Mouse (Mus musculus): Measurements from ENCODE around the gene Commd7.
"Not testable (repeated sequence)": the region's sequence is repeated elsewhere in the genome, so short reads cannot be mapped to it uniquely, and the experiment has no call there.

Gene Commd7

DNA sequence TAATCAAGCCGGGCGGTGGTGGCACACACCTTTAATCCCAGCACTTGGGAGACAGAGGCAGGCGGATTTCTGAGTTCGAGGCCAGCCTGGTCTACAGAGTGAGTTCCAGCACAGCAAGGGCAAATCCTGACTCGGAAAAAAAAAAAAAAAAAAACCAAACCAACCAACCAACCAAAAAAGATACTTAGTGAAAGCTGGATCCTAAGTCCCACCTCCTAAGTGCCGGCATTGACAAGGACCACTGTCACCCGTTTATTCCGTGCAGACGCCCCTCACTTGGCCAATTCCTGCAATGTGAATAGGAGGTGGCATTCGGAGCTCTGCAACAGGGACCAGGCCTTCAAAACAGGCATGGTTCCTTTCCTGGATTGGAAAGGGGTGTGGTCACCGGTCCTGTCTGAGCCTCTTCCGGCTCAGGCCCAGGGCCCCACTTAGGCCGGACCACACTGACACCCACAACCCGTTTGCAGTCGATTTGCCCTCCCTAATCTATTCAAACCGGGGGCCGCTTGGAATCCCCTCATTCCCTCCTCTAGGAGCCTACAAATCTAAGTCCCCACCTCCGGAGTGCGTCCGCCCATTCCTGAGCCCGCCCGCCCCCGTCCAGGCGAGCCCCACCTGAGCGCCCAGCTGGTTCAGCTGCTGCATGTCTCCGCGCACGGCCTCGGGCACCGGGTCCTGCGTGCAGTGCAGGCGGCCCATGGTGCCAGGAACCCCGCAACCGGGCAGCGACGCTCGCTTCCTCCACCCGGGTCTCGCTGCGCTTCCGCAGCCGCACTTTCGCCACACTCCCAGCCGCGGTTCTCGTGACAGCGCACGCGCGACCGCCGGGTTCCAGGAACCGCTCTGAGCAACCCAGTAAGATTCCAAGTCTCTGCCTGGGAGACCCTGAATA lies at the start of gene Commd7:
Gene Commd7, minus strand, starts transcription at position 806 of the 895 bp plus-strand sequence.
- DNase-seq (ENCODE audit: low read depth), result peak; percentile 90

GRCm38 (mm10) chr2:153679959-153680358 lies 47.4 kb upstream of the Commd7 start:
- DNase-seq (ENCODE audit: low read depth), result no peak

GRCm38 (mm10) chr2:153677550-153677949 lies 45.0 kb upstream of the Commd7 start:
- no peak for DNase-seq (ENCODE audit: low read depth)

DNA sequence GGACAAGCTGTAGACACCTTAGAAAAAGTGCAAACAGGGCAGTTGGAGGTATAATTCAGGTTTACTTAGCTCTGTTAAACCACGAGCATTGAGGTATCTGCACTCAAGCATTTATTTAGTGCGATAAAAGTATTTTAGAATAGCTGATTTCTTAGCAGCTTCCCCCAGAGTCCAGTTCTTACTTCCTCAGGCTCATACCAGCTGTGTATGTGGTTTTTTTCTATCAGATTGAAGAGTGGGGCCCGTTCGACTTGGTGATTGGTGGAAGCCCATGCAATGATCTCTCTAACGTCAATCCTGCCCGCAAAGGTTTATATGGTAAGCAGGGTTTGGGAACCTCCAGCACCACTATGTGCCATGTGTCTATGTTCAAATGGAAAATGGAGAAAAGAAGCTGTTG lies 44.4 kb upstream of the Commd7 start:
- no peak for DNase-seq (ENCODE audit: low read depth)

DNA sequence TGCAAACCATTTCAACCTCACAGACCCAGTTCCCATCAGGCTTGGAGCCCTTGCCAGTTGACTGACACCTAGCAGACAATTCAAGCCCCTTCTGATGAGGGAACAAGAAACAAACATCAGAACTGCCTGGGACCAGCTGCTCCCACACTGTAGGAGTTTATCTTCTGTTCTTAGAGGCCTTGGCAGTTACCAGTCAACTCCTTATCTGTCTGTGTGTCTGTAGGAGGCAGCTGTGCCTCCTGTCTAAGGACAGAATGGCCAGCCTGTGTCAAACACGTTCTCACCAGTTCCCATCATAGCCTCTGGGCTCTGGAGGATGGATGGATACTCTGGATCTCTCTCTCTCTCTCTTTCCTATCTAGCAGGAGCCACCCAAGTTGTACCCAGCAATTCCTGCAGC lies 42.8 kb upstream of the Commd7 start:
- not testable (repeated sequence) for DNase-seq (ENCODE audit: low read depth)

- no peak for DNase-seq (ENCODE audit: low read depth)
Observed at GRCm38 (mm10) chr2:153672619-153673018, 40.0 kb upstream of the Commd7 start.

GRCm38 (mm10) chr2:153670111-153670510 lies 37.5 kb upstream of the Commd7 start:
- no peak for DNase-seq (ENCODE audit: low read depth)

- peak; percentile 58 for DNase-seq (ENCODE audit: low read depth)
Observed at GRCm38 (mm10) chr2:153668754-153669376, 36.3 kb upstream of the Commd7 start.

- DNase-seq (ENCODE audit: low read depth), result no peak
Observed at GRCm38 (mm10) chr2:153665401-153665800, 32.8 kb upstream of the Commd7 start.

- DNase-seq (ENCODE audit: low read depth), result no peak
Observed at GRCm38 (mm10) chr2:153660616-153661015, 28.0 kb upstream of the Commd7 start.

GRCm38 (mm10) chr2:153657659-153658058 lies 25.1 kb upstream of the Commd7 start:
- not testable (repeated sequence) for DNase-seq (ENCODE audit: low read depth)

DNA sequence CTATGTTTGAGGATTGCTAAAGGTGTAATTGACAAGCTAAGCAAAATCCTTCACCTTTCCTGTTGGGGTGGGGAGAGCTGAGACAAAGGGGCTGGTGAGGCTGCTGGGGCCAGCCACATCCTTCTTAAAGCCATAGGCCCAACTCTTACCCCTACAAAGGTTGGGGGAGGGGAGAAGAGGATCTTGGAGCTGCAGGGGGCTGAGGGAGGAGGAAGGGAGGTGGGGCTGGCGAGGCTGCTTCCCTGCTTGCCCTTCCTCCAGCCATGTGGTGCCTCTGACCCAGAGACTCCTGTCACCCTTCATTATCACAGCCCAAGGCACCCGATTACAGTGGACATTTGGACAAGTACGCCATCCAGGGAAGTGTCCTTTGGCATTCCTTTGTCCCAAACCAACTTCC lies 19.1 kb upstream of the Commd7 start:
- no peak for DNase-seq (ENCODE audit: low read depth)

DNA sequence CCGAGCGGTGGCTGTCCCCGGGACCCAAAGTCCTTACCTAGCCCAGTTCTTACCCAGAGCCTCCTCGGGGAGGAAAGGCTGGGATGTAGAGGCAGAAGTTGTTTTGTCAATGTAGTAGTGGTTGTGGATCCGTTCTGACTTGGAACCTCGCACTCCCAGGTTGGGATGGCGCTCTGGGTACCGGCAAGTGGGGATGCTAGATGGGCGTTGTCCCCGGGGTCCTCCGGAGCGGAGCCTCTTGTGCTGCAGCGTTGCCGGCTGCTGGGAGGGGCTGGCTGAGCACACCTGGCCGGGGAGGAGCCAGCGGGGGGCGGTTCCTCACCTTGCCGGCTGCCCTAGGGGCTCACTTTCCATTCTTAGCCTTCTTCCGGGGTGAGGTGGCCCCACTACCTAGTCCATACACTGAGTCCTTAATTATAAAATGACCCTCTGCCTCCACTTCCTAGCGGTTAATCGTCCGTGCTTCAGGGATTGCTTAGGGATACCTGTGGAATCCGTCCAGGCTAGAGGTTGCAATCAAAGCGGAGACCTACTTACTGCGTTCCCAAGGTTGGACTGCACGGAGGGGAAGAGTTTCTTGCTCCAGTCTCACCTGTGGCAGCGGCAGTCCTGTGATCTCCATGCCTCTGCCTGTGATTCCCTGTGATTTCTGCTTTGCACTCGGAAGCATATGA lies 17.6 kb upstream of the Commd7 start:
- DNase-seq (ENCODE audit: low read depth), result peak; percentile 42

DNA sequence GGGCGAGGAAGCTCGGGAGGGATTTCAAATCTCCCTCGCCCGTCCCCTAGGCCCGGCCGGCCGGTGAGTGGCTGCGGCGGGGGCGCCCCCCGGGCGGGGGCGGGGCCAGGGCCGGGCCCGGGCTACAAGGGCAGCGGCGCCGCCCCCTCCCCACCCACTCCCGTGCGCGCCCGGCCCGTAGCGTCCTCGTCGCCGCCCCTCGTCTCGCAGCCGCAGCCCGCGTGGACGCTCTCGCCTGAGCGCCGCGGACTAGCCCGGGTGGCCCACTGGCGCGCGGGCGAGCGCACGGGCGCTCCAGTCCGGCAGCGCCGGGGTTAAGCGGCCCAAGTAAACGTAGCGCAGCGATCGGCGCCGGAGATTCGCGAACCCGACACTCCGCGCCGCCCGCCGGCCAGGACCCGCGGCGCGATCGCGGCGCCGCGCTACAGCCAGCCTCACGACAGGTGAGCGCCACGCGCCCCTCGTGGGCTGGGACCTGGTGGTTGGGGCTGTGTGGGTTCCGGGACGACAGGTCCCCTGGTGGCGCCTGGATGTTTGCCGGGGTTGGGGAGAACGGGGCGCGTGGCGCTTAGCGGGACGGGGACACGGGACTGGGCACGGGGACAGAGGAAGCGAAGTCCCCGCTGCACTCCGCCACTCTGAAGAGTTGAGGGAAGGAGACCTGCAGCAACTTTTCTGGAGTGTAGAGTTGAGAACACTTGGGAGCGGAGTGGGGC lies 16.9 kb upstream of the Commd7 start, which contains the start of gene Dnmt3b:
Gene Dnmt3b, plus strand, starts transcription at position 153 of the 716 bp plus-strand sequence.
- DNase-seq (ENCODE audit: low read depth), result peak; percentile 67

DNA sequence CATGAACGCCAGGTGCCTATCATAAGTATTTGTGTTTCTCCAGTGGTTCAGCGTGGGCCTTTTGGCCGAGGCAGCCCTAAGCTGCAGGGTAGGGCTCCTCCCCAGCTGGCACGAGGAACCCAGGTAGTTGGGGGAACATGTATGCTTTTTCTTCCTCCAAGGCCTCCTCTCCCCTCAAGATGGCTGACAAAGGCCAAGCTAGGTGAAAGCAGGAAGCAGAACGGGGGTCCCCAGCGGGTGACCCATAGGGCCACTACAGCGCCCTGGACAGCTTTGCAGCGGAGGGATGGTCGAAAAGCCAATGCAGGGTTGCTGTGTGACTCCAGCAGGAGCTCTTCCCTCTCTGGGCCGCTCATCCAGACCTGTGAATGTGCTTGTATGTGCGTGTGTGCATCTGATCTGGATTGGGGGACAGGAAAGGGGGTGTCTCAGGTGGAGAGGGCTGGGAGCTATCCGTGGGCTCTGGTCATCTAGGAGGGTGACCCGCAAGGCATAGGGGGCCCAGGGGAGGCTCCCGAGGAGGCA lies 16.3 kb upstream of the Commd7 start:
- no peak for DNase-seq (ENCODE audit: low read depth)

- no peak for DNase-seq (ENCODE audit: low read depth)
Observed at GRCm38 (mm10) chr2:153642999-153643398, 10.4 kb upstream of the Commd7 start.

- no peak for DNase-seq (ENCODE audit: low read depth)
Observed at GRCm38 (mm10) chr2:153642496-153642895, 9.9 kb upstream of the Commd7 start.

DNA sequence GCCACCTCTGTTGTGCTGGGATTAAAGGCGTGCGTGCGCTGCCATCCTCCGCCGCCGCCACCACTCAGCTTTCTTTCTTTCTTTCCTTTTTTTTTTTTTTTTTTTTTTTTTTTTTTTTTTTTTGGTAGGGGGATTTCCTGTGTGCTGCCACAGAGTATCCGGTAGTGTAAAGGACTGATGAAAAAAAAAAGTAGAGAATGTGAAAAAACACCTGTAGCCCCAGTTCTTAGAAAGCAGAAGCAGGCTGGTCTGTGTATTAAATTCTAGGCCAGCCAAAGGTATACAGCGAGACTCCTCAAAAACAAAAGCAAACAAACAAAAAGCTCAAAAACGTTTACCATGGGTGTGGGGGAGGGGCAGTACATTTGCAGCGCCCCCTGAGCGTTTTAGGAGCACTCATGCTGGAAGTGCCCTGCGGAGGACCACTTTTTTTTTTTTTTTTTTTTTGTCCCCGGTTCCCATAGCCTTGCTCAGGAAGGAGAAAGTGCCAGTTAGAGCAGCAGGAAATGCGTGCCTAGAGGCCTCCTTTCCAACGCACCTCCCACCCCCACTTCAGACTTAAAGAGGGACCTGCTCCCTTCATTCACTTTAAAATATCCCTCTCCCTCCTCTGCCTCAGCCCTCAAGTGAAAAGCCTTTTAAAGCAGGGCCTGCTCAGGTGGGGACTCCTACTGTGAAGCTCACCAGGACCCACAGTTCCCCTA lies 6.5 kb upstream of the Commd7 start:
- DNase-seq (ENCODE audit: low read depth), result peak; percentile 51

DNA sequence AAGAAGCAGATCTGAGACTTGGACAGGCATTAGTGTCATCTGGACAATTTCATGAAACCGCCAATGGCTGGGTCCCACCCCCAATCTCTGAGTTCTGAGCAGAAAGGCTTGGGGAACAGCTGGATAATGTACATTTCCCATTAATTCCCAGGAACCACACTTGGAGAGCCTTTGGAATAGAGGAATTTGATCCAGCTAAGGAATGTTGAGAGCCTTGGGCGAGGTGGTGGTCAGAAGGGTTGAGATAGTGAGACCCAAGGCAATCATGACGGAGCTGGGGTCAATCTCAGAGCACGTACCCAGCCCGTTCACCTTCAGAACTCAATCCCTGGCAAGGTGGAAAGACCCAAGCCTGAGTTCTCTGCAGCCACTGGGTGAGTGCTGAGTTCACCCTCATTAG lies 678 bp upstream of the Commd7 start:
- no peak for DNase-seq (ENCODE audit: low read depth)

GRCm38 (mm10) chr2:153632871-153633226 lies 268 bp upstream of the Commd7 start:
- DNase-seq (ENCODE audit: low read depth), result no peak

GRCm38 (mm10) chr2:153630950-153631349 lies 1.6 kb downstream of the Commd7 start:
- no peak for DNase-seq (ENCODE audit: low read depth)
